Mouse (Mus musculus): ENCODE data around the gene Acsm5. TPM values are rescaled to one million over a fixed set of nuclear protein-coding genes. Genes with fewer than 3 reads are reported as not detected.

Gene Acsm5
- polyA plus RNA-seq, 2 experiments: not detected

- no peak overlapping the region for H3K4me3 ChIP-seq (replicated peaks; ENCODE audit: low read length)
- no peak overlapping the region for H3K9ac ChIP-seq (ENCODE audit: low read depth, low read length, severe bottlenecking)
- TF ChIP-seq POLR2A (IDR thresholded peaks at IDR 0.05; ENCODE audit: borderline replicate concordance, extremely low read depth, insufficient read depth, insufficient read length): no peak
- H3K4me2 ChIP-seq (replicated peaks; ENCODE audit: low read depth, low read length, severe bottlenecking): no peak overlapping the region
- no peaks in the 10 kb centered on the region for H3K4me1 ChIP-seq (ENCODE audit: control insufficient read depth, insufficient read depth, low read length)
- no peaks in the 10 kb centered on the region for H3K36me3 ChIP-seq (ENCODE audit: control insufficient read depth, insufficient read depth, low read length)
- DNase-seq (ENCODE audit: low spot score): no peak
- ATAC-seq (ENCODE audit: low FRiP score, low read depth): no peak
- no peaks in the 10 kb centered on the region for H3K27me3 ChIP-seq (ENCODE audit: control insufficient read depth, insufficient read depth, low read length)
- H3K27ac ChIP-seq (replicated peaks; ENCODE audit: low read depth, low read length): no peak overlapping the region
- no peaks in the 10 kb centered on the region for H3K9me3 ChIP-seq (ENCODE audit: control insufficient read depth, low read length)
- 94% methylated on average over 1 of the region's 1 CpGs for WGBS
These were observed 7.9 kb downstream of the Acsm5 start for GRCm38 (mm10) chr7:119527135-119527534.

- ATAC-seq (ENCODE audit: low FRiP score, low read depth) (no peak), DNase-seq (ENCODE audit: low spot score) (no peak)
- 29% methylated on average over 2 of the region's 2 CpGs for WGBS
- Histone ChIP-seq H3K4me1 (ENCODE audit: control insufficient read depth, insufficient read depth, low read length) (no peaks in the 10 kb centered on the region), H3K4me2 (replicated peaks; ENCODE audit: low read depth, low read length, severe bottlenecking) (no peak overlapping the region), H3K9me3 (ENCODE audit: control insufficient read depth, low read length) (no peaks in the 10 kb centered on the region), H3K27ac (replicated peaks; ENCODE audit: low read depth, low read length) (no peak overlapping the region), H3K36me3 (ENCODE audit: control insufficient read depth, insufficient read depth, low read length) (no peaks in the 10 kb centered on the region), H3K9ac (ENCODE audit: low read depth, low read length, severe bottlenecking) (no peak overlapping the region), H3K27me3 (ENCODE audit: control insufficient read depth, insufficient read depth, low read length) (no peaks in the 10 kb centered on the region), H3K4me3 (replicated peaks; ENCODE audit: low read length) (no peak overlapping the region)
- no peak for TF ChIP-seq POLR2A (IDR thresholded peaks at IDR 0.05; ENCODE audit: borderline replicate concordance, extremely low read depth, insufficient read depth, insufficient read length)
These were observed 8.3 kb downstream of the Acsm5 start for GRCm38 (mm10) chr7:119527548-119527947.

- TF ChIP-seq POLR2A (IDR thresholded peaks at IDR 0.05; ENCODE audit: borderline replicate concordance, extremely low read depth, insufficient read depth, insufficient read length): no peak
- H3K27ac ChIP-seq (replicated peaks; ENCODE audit: low read depth, low read length): no peak overlapping the region
- no peaks in the 10 kb centered on the region for H3K27me3 ChIP-seq (ENCODE audit: control insufficient read depth, insufficient read depth, low read length)
- no peaks in the 10 kb centered on the region for H3K9me3 ChIP-seq (ENCODE audit: control insufficient read depth, low read length)
- H3K36me3 ChIP-seq (ENCODE audit: control insufficient read depth, insufficient read depth, low read length): no peaks in the 10 kb centered on the region
- ATAC-seq (ENCODE audit: low FRiP score, low read depth) (no peak), DNase-seq (ENCODE audit: low spot score) (no peak)
- no peak overlapping the region for H3K9ac ChIP-seq (ENCODE audit: low read depth, low read length, severe bottlenecking)
- no peak overlapping the region for H3K4me2 ChIP-seq (replicated peaks; ENCODE audit: low read depth, low read length, severe bottlenecking)
- H3K4me3 ChIP-seq (replicated peaks; ENCODE audit: low read length): no peak overlapping the region
- no peaks in the 10 kb centered on the region for H3K4me1 ChIP-seq (ENCODE audit: control insufficient read depth, insufficient read depth, low read length)
- 62% methylated on average over 7 of the region's 7 CpGs for WGBS
These were observed 9.4 kb downstream of the Acsm5 start for GRCm38 (mm10) chr7:119528617-119529016.

- Histone ChIP-seq H3K27ac (replicated peaks; ENCODE audit: low read depth, low read length) (no peak overlapping the region), H3K27me3 (ENCODE audit: control insufficient read depth, insufficient read depth, low read length) (no peaks in the 10 kb centered on the region), H3K36me3 (ENCODE audit: control insufficient read depth, insufficient read depth, low read length) (no peaks in the 10 kb centered on the region), H3K9ac (ENCODE audit: low read depth, low read length, severe bottlenecking) (no peak overlapping the region), H3K4me3 (replicated peaks; ENCODE audit: low read length) (no peak overlapping the region), H3K4me1 (ENCODE audit: control insufficient read depth, insufficient read depth, low read length) (no peaks in the 10 kb centered on the region), H3K4me2 (replicated peaks; ENCODE audit: low read depth, low read length, severe bottlenecking) (no peak overlapping the region), H3K9me3 (ENCODE audit: control insufficient read depth, low read length) (no peaks in the 10 kb centered on the region)
- 59% methylated on average over 1 of the region's 1 CpGs for WGBS
- no peak for TF ChIP-seq POLR2A (IDR thresholded peaks at IDR 0.05; ENCODE audit: borderline replicate concordance, extremely low read depth, insufficient read depth, insufficient read length)
- DNase-seq (ENCODE audit: low spot score) (no peak), ATAC-seq (ENCODE audit: low FRiP score, low read depth) (no peak)
These were observed 13.7 kb downstream of the Acsm5 start for GRCm38 (mm10) chr7:119532924-119533323.

GRCm38 (mm10) chr7:119534389-119534788 lies 15.1 kb downstream of the Acsm5 start:
- Histone ChIP-seq H3K4me2 (replicated peaks; ENCODE audit: low read depth, low read length, severe bottlenecking) (no peak overlapping the region), H3K9ac (ENCODE audit: low read depth, low read length, severe bottlenecking) (no peak overlapping the region), H3K4me1 (ENCODE audit: control insufficient read depth, insufficient read depth, low read length) (no peaks in the 10 kb centered on the region), H3K4me3 (replicated peaks; ENCODE audit: low read length) (no peak overlapping the region), H3K36me3 (ENCODE audit: control insufficient read depth, insufficient read depth, low read length) (no peaks in the 10 kb centered on the region), H3K27ac (replicated peaks; ENCODE audit: low read depth, low read length) (no peak overlapping the region), H3K9me3 (ENCODE audit: control insufficient read depth, low read length) (no peaks in the 10 kb centered on the region), H3K27me3 (ENCODE audit: control insufficient read depth, insufficient read depth, low read length) (no peaks in the 10 kb centered on the region)
- no peak for TF ChIP-seq POLR2A (IDR thresholded peaks at IDR 0.05; ENCODE audit: borderline replicate concordance, extremely low read depth, insufficient read depth, insufficient read length)
- WGBS: 85% methylated on average over 2 of the region's 2 CpGs
- no peak for DNase-seq (ENCODE audit: low spot score)
- no peak for ATAC-seq (ENCODE audit: low FRiP score, low read depth)

GRCm38 (mm10) chr7:119542445-119542844 lies 23.2 kb downstream of the Acsm5 start:
- ATAC-seq (ENCODE audit: low FRiP score, low read depth): no peak
- 74% methylated on average over 2 of the region's 2 CpGs for WGBS
- Histone ChIP-seq H3K4me2 (replicated peaks; ENCODE audit: low read depth, low read length, severe bottlenecking) (no peak overlapping the region), H3K27ac (replicated peaks; ENCODE audit: low read depth, low read length) (no peak overlapping the region), H3K27me3 (ENCODE audit: control insufficient read depth, insufficient read depth, low read length) (no peaks in the 10 kb centered on the region), H3K4me1 (ENCODE audit: control insufficient read depth, insufficient read depth, low read length) (no peaks in the 10 kb centered on the region), H3K36me3 (ENCODE audit: control insufficient read depth, insufficient read depth, low read length) (no peaks in the 10 kb centered on the region), H3K9ac (ENCODE audit: low read depth, low read length, severe bottlenecking) (no peak overlapping the region), H3K9me3 (ENCODE audit: control insufficient read depth, low read length) (no peaks in the 10 kb centered on the region), H3K4me3 (replicated peaks; ENCODE audit: low read length) (no peak overlapping the region)
- no peak for DNase-seq (ENCODE audit: low spot score)
- no peak for TF ChIP-seq POLR2A (IDR thresholded peaks at IDR 0.05; ENCODE audit: borderline replicate concordance, extremely low read depth, insufficient read depth, insufficient read length)
